Mouse (Mus musculus) heart, embryonic 16.5 days (tissue): ENCODE results near the gene Meiob. TPM values are rescaled to one million over a fixed set of nuclear protein-coding genes. Genes with fewer than 3 reads are reported as not detected.

Experiments used
- ATAC-seq: fragments of 200-750 bp; cut with Nextera tagmentation; replicated peaks from 2 replicates; pipeline ENCODE4 v1.8.0; 2017; ENCODE audit warnings: moderate number of reproducible peaks; ENCODE audit not compliant: insufficient read depth, low FRiP score; ENCODE audit errors: extremely low read depth
- H3K27ac ChIP-seq: fragments of 300-500 bp; sonication (generic); 2 replicates; pipeline ENCODE4 v1.5.1; 2014; ENCODE audit warnings: mild to moderate bottlenecking, low read length, control low read depth, moderate library complexity
- H3K27me3 ChIP-seq: fragments of 300-500 bp; sonication (generic); 2 replicates; pipeline ENCODE4 v1.6.1; 2014; ENCODE audit warnings: low read length, mixed read lengths; ENCODE audit not compliant: control insufficient read depth, insufficient read depth
- H3K36me3 ChIP-seq: fragments of 300-500 bp; sonication (generic); 2 replicates; pipeline ENCODE4 v1.6.1; 2014; ENCODE audit not compliant: control insufficient read depth, insufficient read depth
- H3K4me1 ChIP-seq: fragments of 300-500 bp; sonication (generic); 2 replicates; pipeline ENCODE4 v1.6.1; 2014; ENCODE audit warnings: low read length, mixed read lengths; ENCODE audit not compliant: control insufficient read depth, insufficient read depth
- H3K4me2 ChIP-seq: fragments of 300-500 bp; sonication (generic); 2 replicates; pipeline ENCODE4 v1.6.1; 2014; ENCODE audit warnings: low read depth, mild to moderate bottlenecking, control low read depth, low read length
- H3K4me3 ChIP-seq: fragments of 300-500 bp; sonication (generic); 2 replicates; pipeline ENCODE4 v1.5.1; 2014; ENCODE audit warnings: mild to moderate bottlenecking, control low read depth, low read length
- H3K9ac ChIP-seq: fragments of 300-500 bp; sonication (generic); 2 replicates; pipeline ENCODE4 v1.6.1; 2014; ENCODE audit warnings: low read length, control low read depth
- H3K9me3 ChIP-seq: fragments of 300-500 bp; sonication (generic); replicated peaks from 2 replicates; pipeline ENCODE4 v1.6.1; 2016; ENCODE audit warnings: low read length; ENCODE audit not compliant: control insufficient read depth
- WGBS: fragments of 180-500 bp; shearing (Covaris S2); extraction: QIAGEN DNeasy Blood & Tissue Kit; methylation state at CpG from one replicate; pipeline ENCODE4 v1.1.7; 2014; 5-methylcytosine and 5-hydroxymethylcytosine counted together
- polyA plus RNA-seq: library from polyadenylated mRNA; unstranded; fragments of >200 nt; fragmentation: Nextera tagmentation; extraction: Ambion mirVana; gene quantifications from 2 replicates; pipeline ENCODE4 v1.2.1, GENCODE M21; 2015

Meiob gene
- polyA plus RNA-seq, 1 experiment from 2014 or later = not detected

- H3K36me3 ChIP-seq = no peaks in the 10 kb centered on the region
- H3K9me3 ChIP-seq = peaks cover 5% of the 10 kb centered on the region; the same call in 1 of the 2 replicates
- H3K9ac ChIP-seq = no peak overlapping the region
- WGBS = 60% methylated on average over 2 of the region's 2 CpGs
- H3K27me3 ChIP-seq = no peaks in the 10 kb centered on the region
- no peak for ATAC-seq
- no peak overlapping the region for H3K4me3 ChIP-seq
- H3K27ac ChIP-seq = no peak overlapping the region
- H3K4me1 ChIP-seq = no peaks in the 10 kb centered on the region
- H3K4me2 ChIP-seq = no peak overlapping the region
Measured at GRCm38 (mm10) chr17:24777073-24777472, 27.0 kb upstream of the Meiob start.

GRCm38 (mm10) chr17:24780821-24781220 is 23.3 kb upstream of the Meiob start:
- Histone ChIP-seq H3K4me1 (no peaks in the 10 kb centered on the region), H3K27ac (no peak overlapping the region), H3K9ac (no peak overlapping the region), H3K27me3 (no peaks in the 10 kb centered on the region), H3K36me3 (no peaks in the 10 kb centered on the region), H3K9me3 (no peaks in the 10 kb centered on the region), H3K4me3 (no peak overlapping the region), H3K4me2 (no peak overlapping the region)
- 85% methylated on average over 2 of the region's 2 CpGs for whole genome bisulfite sequencing
- ATAC-seq = no peak

DNA sequence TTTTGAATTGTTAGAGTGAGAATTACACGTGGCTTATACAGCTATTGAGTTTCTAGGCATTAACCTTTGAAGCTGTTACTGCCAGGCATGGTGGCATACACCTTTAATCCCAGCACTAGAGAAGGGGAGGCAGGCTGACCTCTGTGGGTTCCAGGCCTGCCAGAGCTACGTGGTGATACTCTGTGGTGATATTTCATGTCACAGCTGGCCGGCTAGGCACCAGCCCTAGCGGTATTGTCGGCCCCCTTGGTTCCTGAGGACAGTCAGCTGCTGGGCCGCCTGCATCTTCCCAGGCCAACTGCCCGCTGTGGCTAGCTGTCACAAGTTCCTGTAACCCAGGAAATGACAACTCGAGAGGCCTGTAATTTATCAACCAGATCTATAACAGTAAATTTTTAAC is 11.9 kb upstream of the Meiob start:
- H3K36me3 ChIP-seq = no peaks in the 10 kb centered on the region
- no peak overlapping the region for H3K4me2 ChIP-seq
- no peak overlapping the region for H3K9ac ChIP-seq
- H3K27ac ChIP-seq = no peak overlapping the region
- H3K27me3 ChIP-seq = no peaks in the 10 kb centered on the region
- no peak overlapping the region for H3K4me3 ChIP-seq
- H3K4me1 ChIP-seq = no peaks in the 10 kb centered on the region
- ATAC-seq = no peak
- no peaks in the 10 kb centered on the region for H3K9me3 ChIP-seq
- 52% methylated on average over 8 of the region's 8 CpGs for WGBS

GRCm38 (mm10) chr17:24794791-24795190 is 9.3 kb upstream of the Meiob start:
- no peak overlapping the region for H3K27ac ChIP-seq
- no peaks in the 10 kb centered on the region for H3K4me1 ChIP-seq
- no peak overlapping the region for H3K4me3 ChIP-seq
- H3K4me2 ChIP-seq = no peak overlapping the region
- no peak for ATAC-seq
- no peaks in the 10 kb centered on the region for H3K36me3 ChIP-seq
- no peaks in the 10 kb centered on the region for H3K9me3 ChIP-seq
- WGBS = 71% methylated on average over 12 of the region's 12 CpGs
- H3K9ac ChIP-seq = no peak overlapping the region
- no peaks in the 10 kb centered on the region for H3K27me3 ChIP-seq

- H3K4me3 ChIP-seq = no peak overlapping the region
- H3K4me2 ChIP-seq = no peak overlapping the region
- 56% methylated on average over 3 of the region's 3 CpGs for WGBS
- no peaks in the 10 kb centered on the region for H3K36me3 ChIP-seq
- H3K27me3 ChIP-seq = no peaks in the 10 kb centered on the region
- H3K9me3 ChIP-seq = no peaks in the 10 kb centered on the region
- ATAC-seq = no peak
- no peak overlapping the region for H3K27ac ChIP-seq
- H3K4me1 ChIP-seq = no peaks in the 10 kb centered on the region
- no peak overlapping the region for H3K9ac ChIP-seq
Measured at GRCm38 (mm10) chr17:24796969-24797368, 7.1 kb upstream of the Meiob start.

- H3K27me3 ChIP-seq = 0 out of 2 replicates have a peak, but pooled peaks cover 2% of the 10 kb centered on the region
- H3K4me2 ChIP-seq = no peak overlapping the region
- H3K4me3 ChIP-seq = no peak overlapping the region
- H3K27ac ChIP-seq = no peak overlapping the region
- H3K36me3 ChIP-seq = no peaks in the 10 kb centered on the region
- ATAC-seq = no peak
- WGBS = 57% methylated on average over 9 of the region's 9 CpGs
- H3K9ac ChIP-seq = no peak overlapping the region
- H3K9me3 ChIP-seq = no peaks in the 10 kb centered on the region
- no peaks in the 10 kb centered on the region for H3K4me1 ChIP-seq
Measured at GRCm38 (mm10) chr17:24798229-24798628, 5.9 kb upstream of the Meiob start.

GRCm38 (mm10) chr17:24799476-24799875 is 4.6 kb upstream of the Meiob start:
- no peak for ATAC-seq
- 83% methylated on average over 4 of the region's 4 CpGs for WGBS

DNA sequence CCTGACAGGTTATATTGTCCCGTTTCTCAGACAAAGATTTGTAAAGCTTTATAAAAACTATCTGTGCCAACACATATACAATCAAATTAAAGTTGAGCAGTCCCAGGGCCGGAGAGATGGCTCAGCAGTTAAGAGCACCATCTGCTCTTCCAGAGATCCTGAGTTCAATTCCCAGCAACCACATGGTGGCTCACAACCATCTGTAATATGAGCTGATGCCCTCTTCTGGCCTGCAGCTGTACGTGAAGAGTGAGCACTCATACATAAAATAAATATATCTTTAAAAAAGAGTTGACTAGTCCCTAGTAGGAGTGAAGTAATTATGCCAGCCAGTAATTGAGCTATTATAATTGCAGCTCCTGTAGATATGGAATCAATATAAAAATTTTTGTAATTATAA is 3.6 kb upstream of the Meiob start:
- peaks cover 3% of the 10 kb centered on the region; the same call in 1 of the 2 replicates for H3K4me1 ChIP-seq
- no peak overlapping the region for H3K27ac ChIP-seq
- no peak overlapping the region for H3K4me2 ChIP-seq
- H3K9me3 ChIP-seq = no peaks in the 10 kb centered on the region
- WGBS = 62% methylated on average over 3 of the region's 3 CpGs
- no peak overlapping the region for H3K9ac ChIP-seq
- H3K27me3 ChIP-seq = peaks cover 7% of the 10 kb centered on the region
- H3K36me3 ChIP-seq = no peaks in the 10 kb centered on the region
- no peak for ATAC-seq
- H3K4me3 ChIP-seq = no peak overlapping the region

More at GRCm38 (mm10) chr17:24799476-24799875, 4.6 kb upstream of the Meiob start:
- 0 out of 2 replicates have a peak, but pooled peaks cover 2% of the 10 kb centered on the region for H3K27me3 ChIP-seq
- no peak overlapping the region for H3K4me3 ChIP-seq
- peaks cover 3% of the 10 kb centered on the region; the same call in 1 of the 2 replicates for H3K4me1 ChIP-seq
- no peaks in the 10 kb centered on the region for H3K36me3 ChIP-seq
- no peak overlapping the region for H3K27ac ChIP-seq
- no peak overlapping the region for H3K9ac ChIP-seq
- no peaks in the 10 kb centered on the region for H3K9me3 ChIP-seq
- no peak overlapping the region for H3K4me2 ChIP-seq

DNA sequence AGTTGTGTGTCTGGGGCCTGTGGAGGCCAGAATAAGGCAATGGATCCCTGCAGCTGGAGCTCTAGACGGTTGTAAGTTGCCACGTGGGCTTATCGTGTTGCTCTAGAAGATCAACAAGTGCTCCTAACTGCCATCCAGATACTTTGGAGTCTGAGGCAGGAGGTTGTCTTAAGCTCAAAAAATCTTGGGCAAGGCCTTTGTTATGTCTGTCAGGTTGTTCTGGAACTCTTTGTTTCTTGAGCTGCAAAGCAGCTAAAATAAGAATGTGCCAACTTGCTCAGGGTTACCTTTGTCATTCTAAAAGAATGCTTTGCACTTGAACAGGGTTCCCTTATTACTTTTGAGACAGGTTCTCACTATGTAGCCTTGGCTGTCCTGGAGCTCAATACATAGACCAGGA is 7.1 kb downstream of the Meiob start:
- H3K4me1 ChIP-seq = no peaks in the 10 kb centered on the region
- no peak for ATAC-seq
- no peaks in the 10 kb centered on the region for H3K36me3 ChIP-seq
- H3K4me2 ChIP-seq = no peak overlapping the region
- no peak overlapping the region for H3K9ac ChIP-seq
- H3K4me3 ChIP-seq = no peak overlapping the region
- no peaks in the 10 kb centered on the region for H3K9me3 ChIP-seq
- no peak overlapping the region for H3K27ac ChIP-seq
- 70% methylated on average over 3 of the region's 3 CpGs for WGBS
- H3K27me3 ChIP-seq = peaks cover 6% of the 10 kb centered on the region
